In the genomic region with DNA sequence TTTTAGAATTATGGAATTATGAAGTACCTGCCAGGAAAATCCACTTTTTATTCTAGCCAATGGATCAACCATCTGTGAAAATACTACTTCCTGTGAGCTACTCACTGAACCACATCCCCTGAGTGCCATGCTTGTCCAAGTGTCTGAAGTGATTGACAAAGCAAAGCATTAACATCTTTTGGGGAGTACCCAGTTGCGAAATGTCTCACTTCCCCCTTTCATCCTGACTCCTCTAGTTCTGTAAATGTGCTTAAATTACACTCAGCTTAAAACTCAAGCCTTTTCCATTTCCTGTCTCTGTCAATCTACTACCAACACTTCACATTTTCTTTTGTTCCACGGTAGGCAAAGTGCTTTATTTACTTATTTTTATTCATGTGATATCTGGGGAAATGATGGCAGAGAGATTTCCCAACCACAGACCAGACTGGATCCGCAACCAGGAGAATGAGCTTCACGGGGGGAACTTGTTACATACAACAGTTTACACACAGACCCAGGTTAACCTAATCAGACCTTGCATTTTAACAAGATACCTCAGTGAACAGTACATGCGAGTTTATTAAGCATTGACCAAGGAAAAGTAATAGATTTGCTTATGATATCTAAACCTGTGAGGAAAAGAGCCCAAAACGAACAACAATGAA, we compare ENCODE assay signal across 9 mouse cellular contexts.
DNase-seq lines count a peak whose midpoint lies in the region; ATAC-seq lines count a peak whose summit lies in the region.
"Had no signal": no experiment of that assay in that cellular context is flagged by ENCODE, and none has a peak within 500 bp of the region (broad histone marks: within the 10 kb centered on the region; RNA-seq: fewer than 3 reads in every experiment).

No protein-coding gene starts in this region.

- peak; percentile 23 for DNase-seq in layer of hippocampus, adult 11-12 months (ENCODE audit: low spot score)
- DNase-seq in layer of hippocampus, postnatal 10 days (ENCODE audit: low spot score in 2 of 2), result no peak
- peak; percentile 2 for DNase-seq in CD4-positive, CD25-positive, alpha-beta regulatory T cell, adult 2 months (ENCODE audit: low read depth, low spot score)
- peak; percentile 4 for DNase-seq in induced T-regulatory cell, adult 2 months (ENCODE audit: low read depth)
- no peak for DNase-seq in embryo, embryonic 10 days (ENCODE audit: low spot score)
- no peak for DNase-seq in thymus, postnatal 14 days
- DNase-seq in Muller cell, postnatal 12 days (ENCODE audit: inconsistent ontology term), result no peak

- peak; percentile 97 for ATAC-seq in megakaryocyte progenitor cell, adult 5-6 weeks (replicated peaks; ENCODE audit: poor library complexity)
- ATAC-seq: intestine, embryonic 15.5 days had no signal

Comparison
In these comparisons a context has a peak if more than half of its experiments do, and no peak if none do; other contexts are left out.
1. DNase-seq: peak in layer of hippocampus, adult 11-12 months (single experiment), CD4-positive, CD25-positive, alpha-beta regulatory T cell, adult 2 months (single experiment) and induced T-regulatory cell, adult 2 months (single experiment); none in layer of hippocampus, postnatal 10 days (0 of 2), embryo, embryonic 10 days (single experiment), thymus, postnatal 14 days (single experiment) and Muller cell, postnatal 12 days (single experiment).